Mouse (Mus musculus) intestine, postnatal 0 days (tissue): ENCODE measurements around the gene Rreb1. TPM values are rescaled to one million over a fixed set of nuclear protein-coding genes. Genes with fewer than 3 reads are reported as not detected.

Source experiments
- ATAC-seq: fragments of 200-750 bp; cut with Nextera tagmentation; 2 replicates; pipeline ENCODE4 v1.8.0; 2017; ENCODE audit warnings: mild to moderate bottlenecking, moderate TSS enrichment, moderate library complexity
- H3K27ac ChIP-seq: fragments of 300-500 bp; sonication (generic); 2 replicates; pipeline ENCODE4 v1.5.1; 2014; ENCODE audit warnings: mild to moderate bottlenecking, low read depth, low read length, moderate library complexity
- H3K27me3 ChIP-seq: fragments of 300-500 bp; sonication (generic); replicated peaks from 2 replicates; pipeline ENCODE4 v1.6.1; 2014; ENCODE audit warnings: low read length, mixed read lengths; ENCODE audit not compliant: control insufficient read depth, insufficient read depth
- H3K36me3 ChIP-seq: fragments of 300-500 bp; sonication (generic); 2 replicates; pipeline ENCODE4 v1.6.1; 2014; ENCODE audit warnings: mild to moderate bottlenecking, moderate library complexity; ENCODE audit not compliant: control insufficient read depth, insufficient read depth
- H3K4me1 ChIP-seq: fragments of 300-500 bp; sonication (generic); replicated peaks from 2 replicates; pipeline ENCODE4 v1.6.1; 2014; ENCODE audit warnings: antibody characterized with exemption, low read length, mixed read lengths; ENCODE audit not compliant: control insufficient read depth, insufficient read depth
- H3K4me2 ChIP-seq: fragments of 300-500 bp; sonication (generic); replicated peaks from 2 replicates; pipeline ENCODE4 v1.6.1; 2014; ENCODE audit warnings: low read depth, mild to moderate bottlenecking, moderate library complexity
- H3K4me3 ChIP-seq: fragments of 300-500 bp; sonication (generic); 2 replicates; pipeline ENCODE4 v1.5.1; 2014; ENCODE audit warnings: low read depth, low read length
- H3K9ac ChIP-seq: fragments of 300-500 bp; sonication (generic); 2 replicates; pipeline ENCODE4 v1.6.1; 2014; ENCODE audit warnings: mild to moderate bottlenecking, low read depth, low read length
- H3K9me3 ChIP-seq: fragments of 300-500 bp; sonication (generic); 2 replicates; pipeline ENCODE4 v1.6.1; 2016; ENCODE audit warnings: mixed run types; ENCODE audit not compliant: control insufficient read depth
- CTCF ChIP-seq: sonication (generic); IDR thresholded peaks from 2 replicates; pipeline ENCODE4 v1.5.1; 2016; ENCODE audit warnings: low read depth, mild to moderate bottlenecking, control low read depth, antibody characterized with exemption, moderate library complexity
- WGBS: fragments of 180-500 bp; shearing (Covaris S2); extraction: QIAGEN DNeasy Blood & Tissue Kit; methylation state at CpG from one replicate; pipeline ENCODE4 v1.1.7; 2014; 5-methylcytosine and 5-hydroxymethylcytosine counted together
- polyA plus RNA-seq: library from polyadenylated mRNA; unstranded; fragments of >200 nt; fragmentation: Nextera tagmentation; extraction: Ambion mirVana; gene quantifications from 2 replicates; pipeline ENCODE4 v1.2.1, GENCODE M21; 2015

Gene Rreb1
- polyA plus RNA-seq, 1 experiment from 2014 or later, result 10.6 TPM

DNA sequence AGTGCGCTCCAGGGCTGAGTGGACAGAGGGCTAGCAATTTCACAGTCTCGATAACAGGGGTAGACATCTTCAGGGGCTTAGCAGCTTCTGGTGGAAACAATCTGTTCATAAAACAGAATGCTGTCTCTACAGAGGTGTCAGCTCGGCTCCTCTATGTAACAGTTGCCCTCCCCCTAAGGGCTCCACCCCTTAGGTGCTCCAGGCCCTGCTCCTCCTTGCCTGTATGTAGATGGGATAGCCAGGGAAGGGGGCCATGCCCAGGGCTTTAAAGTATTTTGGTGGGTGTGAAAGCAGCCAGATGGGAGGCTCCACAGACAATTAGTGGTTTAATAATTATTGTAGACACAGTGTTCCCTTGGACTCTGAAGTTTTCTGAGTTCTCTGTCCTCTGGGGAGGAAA, 67.0 kb downstream of the Rreb1 start:
- H3K4me1 ChIP-seq, result peaks cover 14% of the 10 kb centered on the region; the same call in 1 of the 2 replicates
- no peak overlapping the region for H3K27ac ChIP-seq
- peaks cover 16% of the 10 kb centered on the region; the same call in 1 of the 2 replicates for H3K36me3 ChIP-seq
- no peak overlapping the region for H3K4me2 ChIP-seq
- no peak for ATAC-seq
- H3K9me3 ChIP-seq, result no peaks in the 10 kb centered on the region
- WGBS, result 57% methylated on average over 3 of the region's 3 CpGs
- no peak overlapping the region for H3K4me3 ChIP-seq
- TF ChIP-seq CTCF, result no peak
- no peaks in the 10 kb centered on the region for H3K27me3 ChIP-seq
- no peak overlapping the region for H3K9ac ChIP-seq

GRCm38 (mm10) chr13:37845641-37846040, 67.4 kb downstream of the Rreb1 start:
- no peak overlapping the region for H3K27ac ChIP-seq
- H3K4me2 ChIP-seq, result no peak overlapping the region
- H3K9ac ChIP-seq, result no peak overlapping the region
- H3K4me1 ChIP-seq, result peaks cover 14% of the 10 kb centered on the region; the same call in 1 of the 2 replicates
- no peak for ATAC-seq
- WGBS, result 63% methylated on average over 7 of the region's 7 CpGs
- no peaks in the 10 kb centered on the region for H3K27me3 ChIP-seq
- no peaks in the 10 kb centered on the region for H3K9me3 ChIP-seq
- peaks cover 16% of the 10 kb centered on the region; the same call in 1 of the 2 replicates for H3K36me3 ChIP-seq
- TF ChIP-seq CTCF, result no peak
- no peak overlapping the region for H3K4me3 ChIP-seq

DNA sequence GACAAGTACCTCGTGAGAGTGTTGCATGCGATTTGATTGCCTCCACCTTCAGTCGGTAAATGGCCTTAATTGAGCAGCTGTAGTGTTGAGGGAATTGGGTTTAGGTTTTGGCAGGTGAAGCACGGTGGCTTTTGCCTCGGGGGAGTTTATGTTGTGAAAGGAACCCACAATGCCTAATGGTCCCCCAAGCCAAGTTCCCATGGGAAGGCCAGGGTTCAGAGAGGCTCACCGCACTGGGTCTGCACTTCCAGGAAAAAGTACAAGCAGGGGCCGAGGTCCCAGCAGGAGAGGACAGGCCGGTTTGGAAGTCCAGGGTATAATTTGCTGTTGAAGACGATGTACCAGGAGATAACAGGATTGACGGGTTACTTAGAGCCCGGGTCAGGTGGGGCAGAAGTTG, 68.3 kb downstream of the Rreb1 start:
- H3K9ac ChIP-seq, result no peak overlapping the region
- WGBS, result 69% methylated on average over 11 of the region's 11 CpGs
- no peak for TF ChIP-seq CTCF
- H3K9me3 ChIP-seq, result no peaks in the 10 kb centered on the region
- H3K4me2 ChIP-seq, result no peak overlapping the region
- no peaks in the 10 kb centered on the region for H3K27me3 ChIP-seq
- H3K4me1 ChIP-seq, result peaks cover 14% of the 10 kb centered on the region; the same call in 1 of the 2 replicates
- no peak for ATAC-seq
- H3K4me3 ChIP-seq, result no peak overlapping the region
- peaks cover 16% of the 10 kb centered on the region; the same call in 1 of the 2 replicates for H3K36me3 ChIP-seq
- no peak overlapping the region for H3K27ac ChIP-seq

- peak; percentile 68 for ATAC-seq
- Histone ChIP-seq H3K4me2 (no peak overlapping the region), H3K9ac (no peak overlapping the region), H3K9me3 (no peaks in the 10 kb centered on the region), H3K36me3 (peaks cover 16% of the 10 kb centered on the region; the same call in 1 of the 2 replicates), H3K4me3 (no peak overlapping the region), H3K4me1 (peaks cover 14% of the 10 kb centered on the region), H3K27ac (peak overlapping the region; percentile 55), H3K27me3 (no peaks in the 10 kb centered on the region)
- TF ChIP-seq CTCF, result no peak
- 44% methylated on average over 9 of the region's 9 CpGs for WGBS
Observed at GRCm38 (mm10) chr13:37846962-37847570, 68.9 kb downstream of the Rreb1 start.

- H3K4me1 ChIP-seq, result peaks cover 11% of the 10 kb centered on the region
- peak; percentile 56 for ATAC-seq
- WGBS, result 60% methylated on average over 16 of the region's 17 CpGs
- TF ChIP-seq CTCF, result no peak
- peak overlapping the region; percentile 55 for H3K27ac ChIP-seq
- H3K9ac ChIP-seq, result no peak overlapping the region
- H3K27me3 ChIP-seq, result no peaks in the 10 kb centered on the region
- H3K4me3 ChIP-seq, result no peak overlapping the region
- no peaks in the 10 kb centered on the region for H3K9me3 ChIP-seq
- H3K36me3 ChIP-seq, result peaks cover 16% of the 10 kb centered on the region; the same call in 1 of the 2 replicates
- no peak overlapping the region for H3K4me2 ChIP-seq
Observed at GRCm38 (mm10) chr13:37847601-37848358, 69.6 kb downstream of the Rreb1 start.

DNA sequence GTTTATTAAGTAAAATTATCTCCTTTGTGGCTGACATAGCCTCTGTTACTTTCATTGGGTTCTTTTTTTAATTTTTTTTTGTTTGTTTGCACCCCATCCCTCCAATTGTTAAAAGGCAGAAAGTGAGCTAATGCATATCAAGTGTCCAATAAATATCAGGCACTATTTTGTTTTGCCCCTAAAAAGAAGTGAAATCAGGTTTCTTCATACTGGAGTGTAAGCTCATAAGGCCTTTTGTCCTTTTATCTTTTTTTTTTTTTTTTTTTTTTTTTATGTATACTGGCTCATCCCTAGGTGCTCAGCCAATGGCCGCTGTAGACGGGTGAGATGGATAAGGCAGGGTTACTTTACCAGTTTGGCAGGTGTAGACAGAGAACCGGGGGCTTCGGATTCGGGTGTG, 70.2 kb downstream of the Rreb1 start:
- H3K9ac ChIP-seq, result no peak overlapping the region
- peaks cover 14% of the 10 kb centered on the region; the same call in 1 of the 2 replicates for H3K36me3 ChIP-seq
- 70% methylated on average over 5 of the region's 5 CpGs for WGBS
- ATAC-seq, result no peak
- no peaks in the 10 kb centered on the region for H3K27me3 ChIP-seq
- no peak overlapping the region for H3K27ac ChIP-seq
- no peak for TF ChIP-seq CTCF
- H3K4me2 ChIP-seq, result no peak overlapping the region
- no peak overlapping the region for H3K4me3 ChIP-seq
- no peaks in the 10 kb centered on the region for H3K9me3 ChIP-seq
- H3K4me1 ChIP-seq, result peaks cover 11% of the 10 kb centered on the region
